Mouse (Mus musculus): ENCODE data around the gene Inpp4b. TPM values are rescaled to one million over a fixed set of nuclear protein-coding genes. Genes with fewer than 3 reads are reported as not detected.

The Inpp4b gene
- total and polyA plus RNA-seq, 2 experiments from 2014 or later: 18.9 to 60.9 TPM

GRCm38 (mm10) chr8:82093274-82093673 is 750.9 kb downstream of the Inpp4b start:
- no peak overlapping the region for H3K27ac ChIP-seq (ENCODE audit: low read depth)

GRCm38 (mm10) chr8:82104560-82104959 is 762.2 kb downstream of the Inpp4b start:
- Histone ChIP-seq H3K27ac (ENCODE audit: low read depth) (no peak overlapping the region), H3K27me3 (ENCODE audit: control insufficient read depth, insufficient read depth, low read length) (no peaks in the 10 kb centered on the region), H3K9ac (replicated peaks; ENCODE audit: low read depth, low read length) (no peak overlapping the region), H3K36me3 (replicated peaks; ENCODE audit: control insufficient read depth, insufficient read depth, low read length) (no peaks in the 10 kb centered on the region), H3K4me3 (ENCODE audit: low read depth, low read length) (no peak overlapping the region), H3K4me2 (ENCODE audit: low read depth, low read length) (no peak overlapping the region), H3K4me1 (ENCODE audit: control insufficient read depth, insufficient read depth) (no peaks in the 10 kb centered on the region), H3K9me3 (replicated peaks; ENCODE audit: control insufficient read depth, low read length) (no peaks in the 10 kb centered on the region)
- no peak for TF ChIP-seq CTCF (IDR thresholded peaks at IDR 0.05; ENCODE audit: low read depth)
- ATAC-seq (ENCODE audit: insufficient read depth, low read depth) (no peak), DNase-seq (ENCODE audit: low spot score) (no peak)

More at GRCm38 (mm10) chr8:82093274-82093673, 750.9 kb downstream of the Inpp4b start:
- no peak overlapping the region for H3K4me3 ChIP-seq (ENCODE audit: low read depth, low read length)
- ATAC-seq (ENCODE audit: insufficient read depth, low read depth) (no peak), DNase-seq (ENCODE audit: low spot score) (no peak)
- H3K27me3 ChIP-seq (ENCODE audit: control insufficient read depth, insufficient read depth, low read length): no peaks in the 10 kb centered on the region
- no peaks in the 10 kb centered on the region for H3K36me3 ChIP-seq (replicated peaks; ENCODE audit: control insufficient read depth, insufficient read depth, low read length)
- no peaks in the 10 kb centered on the region for H3K4me1 ChIP-seq (ENCODE audit: control insufficient read depth, insufficient read depth)
- H3K4me2 ChIP-seq (ENCODE audit: low read depth, low read length): no peak overlapping the region
- TF ChIP-seq CTCF (IDR thresholded peaks at IDR 0.05; ENCODE audit: low read depth) (no peak), EP300 (IDR thresholded peaks at IDR 0.05; ENCODE audit: low read depth) (no peak)
- H3K9me3 ChIP-seq (replicated peaks; ENCODE audit: control insufficient read depth, low read length): no peaks in the 10 kb centered on the region
- no peak overlapping the region for H3K9ac ChIP-seq (replicated peaks; ENCODE audit: low read depth, low read length)

GRCm38 (mm10) chr8:82106131-82106530 is 763.8 kb downstream of the Inpp4b start:
- 82% methylated on average over 3 of the region's 3 CpGs for WGBS
- H3K9ac ChIP-seq (replicated peaks; ENCODE audit: low read depth, low read length): no peak overlapping the region
- H3K4me1 ChIP-seq (ENCODE audit: control insufficient read depth, insufficient read depth): no peaks in the 10 kb centered on the region
- DNase-seq (ENCODE audit: low spot score) (no peak), ATAC-seq (ENCODE audit: insufficient read depth, low read depth) (no peak)
- TF ChIP-seq CTCF (IDR thresholded peaks at IDR 0.05; ENCODE audit: low read depth) (no peak), EP300 (IDR thresholded peaks at IDR 0.05; ENCODE audit: low read depth) (no peak)
- H3K4me3 ChIP-seq (ENCODE audit: low read depth, low read length): no peak overlapping the region
- no peak overlapping the region for H3K27ac ChIP-seq (ENCODE audit: low read depth)
- H3K9me3 ChIP-seq (replicated peaks; ENCODE audit: control insufficient read depth, low read length): no peaks in the 10 kb centered on the region
- H3K36me3 ChIP-seq (replicated peaks; ENCODE audit: control insufficient read depth, insufficient read depth, low read length): no peaks in the 10 kb centered on the region
- H3K4me2 ChIP-seq (ENCODE audit: low read depth, low read length): no peak overlapping the region
- no peaks in the 10 kb centered on the region for H3K27me3 ChIP-seq (ENCODE audit: control insufficient read depth, insufficient read depth, low read length)

GRCm38 (mm10) chr8:82150272-82150671 is 807.9 kb downstream of the Inpp4b start:
- no peak overlapping the region for H3K9ac ChIP-seq (replicated peaks; ENCODE audit: low read depth, low read length)
- no peak overlapping the region for H3K4me2 ChIP-seq (ENCODE audit: low read depth, low read length)
- H3K4me1 ChIP-seq (ENCODE audit: control insufficient read depth, insufficient read depth): no peaks in the 10 kb centered on the region
- DNase-seq (ENCODE audit: low spot score) (no peak), ATAC-seq (ENCODE audit: insufficient read depth, low read depth) (no peak)
- no peaks in the 10 kb centered on the region for H3K36me3 ChIP-seq (replicated peaks; ENCODE audit: control insufficient read depth, insufficient read depth, low read length)
- H3K9me3 ChIP-seq (replicated peaks; ENCODE audit: control insufficient read depth, low read length): peaks cover 9% of the 10 kb centered on the region
- H3K4me3 ChIP-seq (ENCODE audit: low read depth, low read length): no peak overlapping the region
- TF ChIP-seq EP300 (IDR thresholded peaks at IDR 0.05; ENCODE audit: low read depth) (no peak), CTCF (IDR thresholded peaks at IDR 0.05; ENCODE audit: low read depth) (no peak)
- no peaks in the 10 kb centered on the region for H3K27me3 ChIP-seq (ENCODE audit: control insufficient read depth, insufficient read depth, low read length)
- no peak overlapping the region for H3K27ac ChIP-seq (ENCODE audit: low read depth)

- DNase-seq (ENCODE audit: low spot score): no peak
- Histone ChIP-seq H3K36me3 (replicated peaks; ENCODE audit: control insufficient read depth, insufficient read depth, low read length) (no peaks in the 10 kb centered on the region), H3K4me1 (ENCODE audit: control insufficient read depth, insufficient read depth) (no peaks in the 10 kb centered on the region), H3K4me3 (ENCODE audit: low read depth, low read length) (no peak overlapping the region), H3K27me3 (ENCODE audit: control insufficient read depth, insufficient read depth, low read length) (no peaks in the 10 kb centered on the region), H3K27ac (ENCODE audit: low read depth) (no peak overlapping the region), H3K9ac (replicated peaks; ENCODE audit: low read depth, low read length) (no peak overlapping the region), H3K4me2 (ENCODE audit: low read depth, low read length) (no peak overlapping the region), H3K9me3 (replicated peaks; ENCODE audit: control insufficient read depth, low read length) (peaks cover 9% of the 10 kb centered on the region)
- no peak for ATAC-seq (ENCODE audit: insufficient read depth, low read depth)
- WGBS: 42% methylated on average over 1 of the region's 1 CpGs
- no peak for TF ChIP-seq EP300 (IDR thresholded peaks at IDR 0.05; ENCODE audit: low read depth)
- no peak for TF ChIP-seq CTCF (IDR thresholded peaks at IDR 0.05; ENCODE audit: low read depth)
Measured at GRCm38 (mm10) chr8:82157928-82158327, 815.6 kb downstream of the Inpp4b start.
